Mouse (Mus musculus) cerebellum, postnatal 4 days (tissue): Measurements from ENCODE around the gene Ppp1r3f.

Experiments
- DNase-seq, 2 experiments: peaks; one replicate each; pipeline ENCODE4 v3.0.0; 2022; ENCODE audit warnings: low spot score in 2 of 2, mixed read lengths in 1 of 2

Ppp1r3f gene

DNA sequence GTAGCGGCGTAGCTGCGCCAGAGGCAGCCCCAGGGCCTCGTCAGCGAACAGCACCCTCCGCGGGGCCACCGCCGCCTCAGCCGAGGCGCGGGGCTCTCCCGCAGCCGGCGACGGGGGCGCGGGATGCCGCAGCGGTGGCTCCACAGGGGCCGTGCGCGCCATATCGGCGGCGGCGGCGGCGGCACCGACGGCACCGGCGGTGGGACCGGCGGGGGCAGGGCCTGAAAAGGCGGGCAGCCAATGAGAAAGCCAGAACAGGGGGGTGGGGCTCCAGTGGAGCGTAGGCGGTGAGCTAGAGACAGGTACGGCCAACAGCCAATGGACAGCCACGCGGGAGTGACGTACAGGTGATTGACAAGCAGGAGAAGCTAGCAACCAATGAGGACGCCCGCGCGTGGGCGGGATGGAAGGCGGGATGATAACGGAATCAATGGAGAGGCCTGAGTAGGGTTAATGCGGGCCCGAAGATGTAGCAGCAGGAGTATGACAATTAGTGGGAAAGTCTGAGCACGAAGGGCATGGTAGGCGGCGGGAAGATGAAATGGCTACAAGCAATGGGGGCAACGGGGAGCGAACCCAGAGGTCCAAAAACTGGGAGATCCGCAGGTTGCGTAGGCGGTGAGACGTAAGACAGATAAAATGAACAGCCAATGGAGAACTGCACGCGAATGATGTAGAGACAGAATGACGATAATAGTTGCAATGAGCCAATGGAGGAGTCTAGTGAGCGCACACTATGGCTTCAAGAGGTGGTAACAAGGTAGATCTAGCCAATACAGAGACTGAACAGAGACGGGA is at the start of gene Ppp1r3f:
Gene Ppp1r3f, minus strand, starts transcription at position 197 of the 798 bp plus-strand sequence.
- peak; percentile 66 to 87 for DNase-seq

DNA sequence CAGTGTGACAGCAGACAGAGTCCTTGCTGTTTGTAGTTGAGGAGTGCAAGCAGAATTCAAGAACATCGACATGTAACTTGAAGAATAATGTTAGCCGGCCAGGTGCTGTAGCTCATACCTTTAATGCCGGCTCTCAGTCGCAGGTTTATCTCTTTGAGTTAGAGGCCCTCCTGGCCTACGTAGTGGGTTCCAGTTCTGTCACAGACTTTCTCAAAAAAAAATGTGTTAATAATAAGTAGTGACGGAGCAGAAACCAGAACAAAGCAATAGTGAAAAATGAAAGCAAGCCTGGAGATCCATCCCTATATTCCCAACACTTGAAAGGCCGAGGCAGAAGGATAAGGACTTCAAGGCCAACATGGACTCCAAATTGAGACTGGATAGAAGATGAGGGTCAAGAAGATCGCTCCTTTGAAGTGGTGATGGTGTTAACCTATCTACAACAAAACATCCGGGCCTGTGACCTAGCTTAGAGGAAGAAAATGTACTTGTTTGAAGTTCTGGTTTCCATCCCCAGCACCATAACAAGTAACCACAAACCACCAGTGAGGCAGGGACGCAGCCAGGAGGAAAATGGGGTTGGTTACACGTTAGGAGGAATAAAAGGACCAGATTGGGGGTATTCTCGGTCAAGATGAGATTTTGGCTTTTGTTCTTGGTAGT is 43.9 kb upstream of the Ppp1r3f start:
- no peak for DNase-seq

DNA sequence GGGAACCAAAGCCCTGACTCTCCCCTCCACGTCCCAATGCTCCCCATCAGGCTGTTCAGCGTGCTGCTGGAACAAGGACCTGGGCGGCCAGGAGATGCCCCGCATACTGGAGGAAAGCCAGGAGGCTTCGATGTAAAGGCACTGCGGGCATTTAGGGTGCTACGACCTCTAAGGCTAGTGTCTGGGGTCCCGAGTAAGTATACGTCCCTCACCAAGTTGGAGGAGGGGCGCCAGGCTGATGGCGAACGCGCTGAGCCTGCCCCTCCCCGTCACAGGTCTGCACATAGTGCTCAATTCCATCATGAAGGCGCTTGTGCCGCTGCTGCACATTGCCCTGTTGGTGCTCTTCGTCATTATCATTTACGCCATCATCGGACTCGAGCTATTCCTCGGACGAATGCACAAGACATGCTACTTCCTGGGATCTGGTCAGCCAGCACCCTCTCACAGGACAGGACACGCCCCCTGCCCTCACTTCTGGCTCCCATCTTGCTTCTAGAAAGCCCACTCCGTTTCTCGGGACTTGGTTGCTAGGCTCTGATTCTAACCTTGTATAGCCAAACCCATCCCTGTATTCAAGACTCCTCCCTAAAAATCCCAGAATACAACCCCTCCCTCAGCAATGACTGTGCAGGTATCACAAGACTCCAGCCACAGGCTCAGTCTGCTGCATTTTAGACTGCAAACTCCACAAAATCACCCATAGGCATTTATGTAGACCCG is 36.6 kb upstream of the Ppp1r3f start:
- peak in 1 of 2 experiments; percentile 12 for DNase-seq

DNA sequence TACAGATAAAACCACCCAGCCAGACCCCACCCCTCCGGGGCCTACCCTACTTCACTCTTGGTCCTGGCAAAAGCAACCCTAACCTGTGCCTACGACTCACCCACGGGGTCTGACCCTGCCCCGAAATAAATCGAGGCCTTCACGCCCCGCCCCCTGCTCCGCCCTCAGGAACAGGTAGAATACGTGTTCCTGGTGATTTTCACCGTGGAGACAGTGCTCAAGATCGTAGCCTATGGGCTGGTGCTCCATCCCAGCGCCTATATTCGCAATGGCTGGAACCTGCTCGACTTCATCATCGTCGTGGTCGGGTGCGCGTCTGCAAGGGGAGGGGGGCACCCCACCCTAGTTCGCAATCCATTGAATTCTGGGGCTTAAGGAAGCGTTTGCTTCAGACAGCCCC is 36.0 kb upstream of the Ppp1r3f start:
- no peak for DNase-seq

DNA sequence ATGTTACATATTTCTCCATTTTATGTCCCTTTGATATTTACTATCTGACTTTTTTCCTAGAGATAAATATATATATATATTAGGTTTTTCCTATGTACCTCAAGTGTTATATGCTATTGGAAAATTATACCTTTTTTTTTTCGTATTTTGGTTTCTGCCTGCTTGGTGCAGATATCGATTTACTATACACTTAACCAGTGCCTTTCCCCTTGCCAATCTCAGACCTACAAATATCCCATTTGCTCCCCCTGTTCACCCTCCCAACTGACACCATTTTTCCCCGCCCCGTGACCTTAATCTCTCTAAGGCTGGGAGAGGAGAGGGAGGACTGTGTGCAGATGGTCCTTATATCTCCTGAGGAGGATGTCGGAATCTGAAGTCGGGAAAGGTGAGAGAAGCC is 32.7 kb upstream of the Ppp1r3f start, which contains the start of gene Cacna1f:
Gene Cacna1f, plus strand, starts transcription at position 301 of the 400 bp plus-strand sequence.
- DNase-seq: no peak

DNA sequence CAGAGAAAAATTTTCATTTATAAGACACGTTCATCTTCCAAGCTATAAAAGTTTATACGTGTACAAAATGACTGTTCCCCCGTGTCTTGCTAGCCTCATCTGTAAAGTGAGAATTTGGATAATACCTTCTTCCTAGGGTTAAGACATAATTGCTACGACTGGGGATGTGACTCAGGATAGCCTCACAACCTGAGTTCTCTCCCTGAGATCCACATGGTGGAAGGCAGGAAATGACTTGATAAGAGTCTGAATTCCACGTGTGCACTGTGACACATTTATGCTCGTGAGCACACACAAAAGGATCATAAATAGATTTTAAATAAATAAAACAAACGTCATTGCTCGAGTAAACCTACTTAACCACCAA is 31.5 kb upstream of the Ppp1r3f start:
- DNase-seq: no peak

DNA sequence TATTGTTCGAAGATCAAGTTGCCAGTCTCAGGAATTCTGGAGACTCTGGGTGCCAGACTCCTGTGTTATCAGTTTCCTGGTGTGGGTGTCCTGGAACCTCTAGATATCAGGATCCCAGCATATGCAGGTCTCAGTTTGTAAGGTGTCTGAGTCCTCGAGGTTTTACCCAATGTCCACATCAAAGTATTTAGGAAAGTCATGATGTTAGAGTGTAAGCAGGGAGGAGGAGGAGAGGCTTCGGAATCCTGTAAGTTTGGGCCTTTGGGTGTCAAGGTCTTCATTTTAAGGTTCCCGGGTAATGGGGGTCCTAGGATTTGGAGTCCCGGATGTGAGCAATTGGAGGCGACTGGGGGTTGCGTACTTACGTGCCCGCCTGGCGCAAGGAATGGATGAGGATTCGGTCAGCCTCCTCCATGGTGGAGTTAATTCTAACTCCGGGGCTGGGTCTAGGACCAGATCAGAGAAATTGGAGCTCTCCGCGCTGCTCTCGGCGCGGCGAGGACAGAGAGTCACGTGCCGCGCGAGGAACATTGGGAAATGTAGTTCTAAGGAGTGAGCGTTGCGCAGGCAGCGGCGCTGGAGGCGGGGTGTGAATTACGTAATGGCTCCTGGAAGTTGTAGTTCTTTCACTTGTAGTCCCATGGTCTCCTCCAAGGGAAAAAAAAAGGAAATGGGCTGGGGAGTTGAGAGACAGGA is 30.9 kb upstream of the Ppp1r3f start, which contains the start of gene Ccdc22:
Gene Ccdc22, minus strand, starts transcription at position 639 of the 696 bp plus-strand sequence.
- peak; percentile 42 to 68 for DNase-seq

DNA sequence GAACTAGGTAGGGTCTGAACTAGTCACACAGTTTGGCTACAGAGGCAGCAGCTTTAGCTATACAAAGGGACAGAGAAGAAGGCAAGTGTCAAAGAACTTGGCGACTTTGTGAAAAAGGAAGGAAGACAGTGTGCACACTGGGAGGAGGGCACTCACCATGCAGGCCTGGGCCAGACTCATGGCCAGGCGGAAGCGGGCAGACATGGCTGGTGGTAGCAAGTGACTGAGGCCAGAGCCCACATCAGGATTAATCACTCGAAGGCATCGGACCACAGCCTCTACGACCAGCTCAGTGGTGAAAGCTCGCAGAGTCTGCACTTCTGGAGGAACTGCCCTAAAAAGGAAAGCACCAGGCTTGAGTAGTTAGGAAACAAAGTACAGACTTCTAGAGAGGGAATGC is 29.9 kb upstream of the Ppp1r3f start:
- no peak for DNase-seq

DNA sequence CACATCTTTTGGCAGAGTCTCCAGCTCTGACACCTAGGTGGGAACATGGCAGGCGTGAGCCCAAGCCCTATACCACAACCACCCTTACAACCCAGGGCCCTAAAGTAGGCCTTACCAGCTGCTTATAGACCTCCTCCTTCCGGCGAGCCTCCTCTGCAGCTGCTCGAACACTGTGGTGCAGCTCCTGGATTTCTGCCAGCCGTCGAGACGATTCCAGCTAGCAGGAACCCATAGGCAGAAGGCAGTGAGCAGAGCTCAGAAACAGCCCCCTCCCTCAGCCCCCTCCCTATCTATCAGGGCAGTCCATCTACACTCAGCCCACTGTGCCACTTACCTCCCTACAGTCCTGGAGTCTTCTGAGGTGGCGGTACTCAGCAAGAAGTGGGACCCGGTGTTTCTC is 21.3 kb upstream of the Ppp1r3f start:
- no peak for DNase-seq

DNA sequence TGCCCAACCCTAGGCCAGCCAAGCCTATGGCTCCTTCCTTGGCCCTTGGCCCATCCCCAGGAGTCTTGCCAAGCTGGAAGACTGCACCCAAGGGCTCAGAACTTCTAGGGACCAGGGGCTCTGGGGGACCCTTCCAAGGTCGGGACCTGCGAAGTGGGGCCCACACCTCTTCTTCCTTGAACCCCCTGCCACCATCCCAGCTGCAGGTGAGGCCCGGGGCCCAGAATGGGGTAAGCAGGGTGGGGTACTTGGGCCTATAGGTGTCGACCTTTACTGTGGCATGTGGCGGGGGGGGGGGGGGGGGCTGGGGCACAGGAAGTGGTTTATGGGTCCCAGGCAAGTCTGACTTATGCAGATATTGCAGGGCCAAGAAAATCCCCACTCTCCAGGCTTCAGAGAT is 12.3 kb upstream of the Ppp1r3f start:
- no peak for DNase-seq

DNA sequence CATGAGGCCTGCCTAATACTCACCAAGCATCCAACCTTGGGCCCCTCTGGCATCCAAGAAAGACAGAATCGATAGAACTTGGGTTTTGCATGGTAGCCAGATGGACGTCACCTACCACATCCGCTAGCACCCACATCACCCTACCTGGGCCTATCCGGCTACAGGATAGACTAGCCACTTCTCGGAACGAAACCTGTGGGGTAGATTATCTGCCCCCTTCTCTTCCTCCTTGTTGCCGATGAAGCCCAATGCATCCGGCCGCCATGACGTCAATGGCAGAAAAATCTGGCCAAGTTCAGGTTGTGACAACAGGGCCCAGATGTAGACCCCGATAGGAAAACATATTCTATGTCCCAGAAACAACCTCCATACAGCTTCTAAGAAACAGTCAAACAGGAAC is 9.8 kb upstream of the Ppp1r3f start:
- no peak for DNase-seq

DNA sequence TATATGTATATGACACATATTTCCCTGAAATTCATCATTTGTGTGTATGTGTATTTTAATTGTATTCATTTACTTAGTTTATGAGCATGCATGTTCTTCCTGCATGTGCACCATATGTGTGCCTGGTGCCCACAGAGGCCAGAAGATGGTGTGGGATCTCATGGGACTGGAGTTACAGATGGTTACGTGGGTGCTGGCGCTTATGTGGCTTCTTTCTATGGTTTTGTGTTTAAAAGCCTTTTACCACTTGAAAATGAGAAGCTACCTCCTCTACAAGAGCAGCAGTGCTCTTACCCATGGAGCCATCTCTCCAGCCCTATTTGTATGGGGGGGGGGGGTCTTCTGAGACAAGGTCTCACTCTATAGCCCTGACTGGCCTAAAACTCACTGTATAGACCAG is 7.1 kb upstream of the Ppp1r3f start:
- DNase-seq: no peak

DNA sequence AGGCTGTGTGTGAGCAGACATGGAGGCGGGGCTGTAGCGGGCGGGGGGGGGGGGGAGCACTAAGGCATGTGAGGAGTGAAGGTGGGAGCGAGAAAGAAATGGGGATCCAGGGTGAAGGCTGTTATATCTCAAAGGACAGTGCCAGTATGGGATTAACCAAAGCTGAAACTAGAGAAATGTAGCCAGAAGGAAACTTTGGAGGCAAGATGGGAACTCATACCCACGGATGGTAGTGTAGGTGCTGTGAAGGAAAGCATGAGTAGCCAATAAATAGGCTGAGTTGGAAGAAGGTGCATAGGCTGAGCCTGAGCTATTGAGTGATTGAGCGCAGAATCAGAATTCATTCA is 775 bp upstream of the Ppp1r3f start:
- DNase-seq: no peak

DNA sequence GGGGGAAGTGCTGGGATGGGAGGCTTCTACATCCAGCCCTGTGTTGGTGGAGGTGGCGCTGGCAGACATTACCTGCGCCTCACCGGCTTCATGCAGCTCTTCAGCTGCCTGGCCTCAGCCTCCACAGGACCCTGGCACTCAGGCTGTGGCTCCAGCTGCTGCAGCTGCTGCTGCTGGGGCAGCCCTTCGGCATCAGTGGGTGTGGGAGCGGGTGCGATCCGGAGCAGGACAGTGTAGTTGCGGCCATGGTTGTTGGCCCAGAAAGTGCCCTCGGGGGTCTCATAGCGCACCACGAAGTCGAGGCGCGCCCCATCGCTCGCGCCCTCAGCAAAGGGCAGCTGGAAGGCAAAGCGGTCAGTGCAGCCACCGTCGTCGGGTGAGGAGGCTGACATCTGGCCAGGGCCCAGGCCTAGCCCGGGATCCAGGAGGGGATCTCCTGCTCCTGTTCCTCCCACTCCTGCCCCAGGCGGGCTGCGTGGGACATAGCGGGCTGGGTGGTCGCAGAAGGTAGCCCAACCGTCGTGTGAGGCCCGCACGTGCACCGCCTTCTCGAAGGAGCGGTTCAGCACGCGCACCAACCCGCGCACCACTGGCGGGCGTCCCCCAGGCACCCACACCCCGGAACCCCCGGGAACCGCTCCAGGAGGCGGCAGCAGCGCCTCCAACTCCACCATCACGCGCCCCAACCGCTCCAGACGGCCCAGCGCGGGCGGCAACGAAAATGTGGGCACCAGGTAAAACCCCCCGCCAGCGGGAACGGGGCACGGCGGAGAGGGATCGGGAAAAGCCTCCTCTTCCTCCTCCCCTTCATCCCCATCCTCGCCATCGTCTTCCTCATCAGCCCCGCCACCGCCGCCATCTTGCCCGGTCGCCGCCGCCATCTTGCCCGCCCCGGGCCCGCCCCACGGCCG is 652 bp downstream of the Ppp1r3f start, which contains the start of gene Foxp3:
Gene Foxp3, plus strand, starts transcription at position 469 of the 911 bp plus-strand sequence.
- peak in 1 of 2 experiments; percentile 54 for DNase-seq

DNA sequence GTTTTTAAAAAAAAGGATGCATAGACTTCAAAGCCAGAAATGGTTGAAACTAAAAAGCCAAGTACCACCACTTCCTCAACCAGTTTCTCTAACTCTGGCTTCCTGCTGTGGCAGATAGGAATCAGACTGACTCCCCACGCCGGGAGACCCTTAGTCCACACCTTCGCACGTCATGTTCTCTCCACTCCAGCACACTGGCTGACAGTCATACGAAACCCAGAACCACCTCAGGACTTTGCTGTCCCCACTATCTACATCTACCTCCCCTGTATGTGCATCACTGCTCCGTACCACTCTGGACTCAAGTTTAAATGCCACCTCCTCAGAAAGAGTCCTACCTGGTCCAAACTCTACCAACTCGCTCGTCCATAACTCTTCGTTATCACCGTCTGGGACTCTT is 1.6 kb downstream of the Ppp1r3f start:
- no peak for DNase-seq

DNA sequence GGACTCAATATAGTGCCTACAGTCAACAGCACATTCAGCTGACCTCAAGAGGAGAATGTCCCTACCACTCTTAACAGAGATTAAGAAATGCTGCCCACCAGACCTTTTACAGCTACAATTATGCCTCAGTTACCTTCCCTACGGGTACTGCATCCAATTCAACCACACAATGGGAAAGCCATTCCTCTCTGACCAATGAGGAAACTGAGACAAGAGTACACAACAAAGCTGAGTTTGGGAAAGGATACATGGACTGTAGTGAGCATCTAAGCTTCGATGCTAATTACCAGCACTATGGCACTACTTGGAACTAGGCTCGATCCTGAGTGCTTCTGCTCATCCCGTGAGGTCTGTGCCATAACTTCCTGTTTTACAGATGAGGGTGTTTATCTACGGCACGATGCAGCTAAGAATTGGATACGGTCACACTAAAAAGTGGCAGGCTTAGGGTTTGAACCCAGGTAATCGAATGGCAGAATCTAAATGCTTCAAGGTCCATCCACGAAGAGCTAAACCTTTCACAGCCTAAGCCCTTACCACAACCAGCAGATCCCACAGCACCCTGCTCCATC is 2.4 kb downstream of the Ppp1r3f start:
- DNase-seq: no peak

DNA sequence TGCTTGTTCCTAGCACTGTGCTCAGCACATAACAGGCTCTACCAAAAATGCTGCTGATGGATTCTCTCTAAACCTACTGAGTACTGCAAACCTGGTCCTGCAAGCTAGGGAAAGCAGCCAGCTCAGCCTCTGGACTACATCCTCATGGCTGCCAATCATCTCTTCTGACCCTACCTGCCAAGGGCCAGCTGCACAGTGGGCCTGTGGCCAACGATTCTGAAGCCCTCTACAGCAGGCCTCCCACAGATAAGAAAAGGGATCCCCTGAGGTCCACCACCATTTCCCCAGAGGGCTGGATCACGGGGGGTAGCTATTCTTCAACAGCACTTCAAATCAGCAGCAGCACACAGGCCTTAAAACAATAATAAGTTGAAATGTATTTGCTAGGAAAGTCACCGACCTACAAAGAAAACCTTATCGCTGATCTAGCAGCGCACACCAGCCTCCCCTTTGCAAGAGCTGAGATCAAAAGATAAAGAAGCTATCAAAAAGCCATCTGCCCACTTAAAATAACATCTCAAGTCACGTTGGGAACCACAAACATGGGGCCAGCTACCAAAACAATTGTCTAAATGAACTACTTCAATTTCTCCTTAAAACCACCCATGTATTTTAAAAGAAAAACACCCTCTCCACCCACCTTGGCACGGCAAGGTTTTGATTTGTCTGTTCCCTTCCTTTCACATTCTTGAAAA is 3.5 kb downstream of the Ppp1r3f start:
- no peak for DNase-seq

DNA sequence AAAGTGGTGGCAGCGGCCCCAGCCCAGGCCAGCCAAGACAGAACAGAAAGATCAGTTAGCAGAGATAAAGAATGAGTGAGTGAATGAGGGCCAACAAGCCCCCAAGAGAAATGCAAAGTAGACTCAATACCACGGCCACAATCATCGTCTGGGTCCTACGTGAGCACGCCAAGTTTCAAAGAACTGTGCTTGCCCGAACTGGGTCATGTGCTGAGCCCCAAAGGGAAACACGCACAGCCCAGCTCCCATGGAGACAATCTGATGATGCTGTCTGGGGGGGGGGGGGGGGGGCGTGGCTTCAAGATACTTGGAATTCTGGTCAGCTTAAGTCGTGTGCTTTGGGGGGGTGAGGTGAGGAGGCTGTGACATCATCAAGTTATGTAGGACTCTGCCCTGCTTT is 6.6 kb downstream of the Ppp1r3f start:
- no peak for DNase-seq

DNA sequence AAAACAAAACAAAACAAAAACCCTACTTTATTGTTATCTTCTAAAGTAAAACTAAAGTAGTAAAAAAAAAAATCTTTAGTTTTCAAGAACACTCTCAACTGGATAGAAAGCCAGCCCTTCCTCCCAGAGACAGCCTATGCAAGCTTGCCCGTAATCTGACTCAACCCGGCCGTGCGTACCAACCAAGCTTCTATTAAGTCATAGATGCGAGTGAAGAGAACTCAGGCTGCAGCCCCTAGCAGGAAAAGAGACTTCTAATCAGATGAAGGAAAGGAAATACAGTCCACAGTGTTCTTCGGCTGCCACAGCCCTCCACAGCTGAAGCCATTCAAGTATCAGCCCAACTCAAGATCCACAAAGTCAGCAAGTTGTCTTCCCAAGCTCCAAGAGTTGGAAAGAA is 7.7 kb downstream of the Ppp1r3f start:
- no peak for DNase-seq

DNA sequence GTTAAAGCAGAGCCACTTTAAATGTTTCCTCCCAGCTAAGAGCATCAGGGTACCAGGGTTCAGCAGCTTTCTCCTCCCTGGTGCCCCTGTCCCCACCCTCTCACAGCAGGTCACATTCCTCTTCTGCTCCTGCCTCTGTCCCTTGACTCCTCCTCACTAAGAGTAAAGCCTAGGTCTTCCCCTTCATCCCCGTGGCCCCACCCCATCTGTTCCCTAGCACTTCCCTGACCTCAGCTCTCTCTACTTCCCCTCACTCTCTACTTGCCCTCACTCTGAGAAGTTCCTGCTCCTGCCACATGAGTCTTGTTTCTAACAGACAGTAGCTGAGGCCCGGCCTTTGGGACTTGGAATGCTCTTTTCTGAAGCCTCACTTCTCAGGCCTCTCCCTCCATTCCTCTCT is 11.0 kb downstream of the Ppp1r3f start:
- no peak for DNase-seq
